Mouse (Mus musculus) embryo, embryonic 9.5 days (tissue): ENCODE data around the gene Sdr16c6.

Source experiments
- DNase-seq: peaks from one replicate; pipeline ENCODE4 v3.0.0-alpha.2; 2017; ENCODE audit errors: extremely low spot score

Sdr16c6 gene

GRCm38 (mm10) chr4:4077372-4077771, at the start of gene Sdr16c6:
Gene Sdr16c6, minus strand, starts transcription at chr4:4077522.
- DNase-seq, result no peak

- DNase-seq, result no peak
Measured at GRCm38 (mm10) chr4:4080180-4080579, 2.9 kb upstream of the Sdr16c6 start.

- DNase-seq, result no peak
Measured at GRCm38 (mm10) chr4:4079132-4079531, 1.8 kb upstream of the Sdr16c6 start.

GRCm38 (mm10) chr4:4076001-4076400, 1.3 kb downstream of the Sdr16c6 start:
- DNase-seq, result no peak
